Mouse (Mus musculus): ENCODE measurements around the gene Cidec.

DNA sequence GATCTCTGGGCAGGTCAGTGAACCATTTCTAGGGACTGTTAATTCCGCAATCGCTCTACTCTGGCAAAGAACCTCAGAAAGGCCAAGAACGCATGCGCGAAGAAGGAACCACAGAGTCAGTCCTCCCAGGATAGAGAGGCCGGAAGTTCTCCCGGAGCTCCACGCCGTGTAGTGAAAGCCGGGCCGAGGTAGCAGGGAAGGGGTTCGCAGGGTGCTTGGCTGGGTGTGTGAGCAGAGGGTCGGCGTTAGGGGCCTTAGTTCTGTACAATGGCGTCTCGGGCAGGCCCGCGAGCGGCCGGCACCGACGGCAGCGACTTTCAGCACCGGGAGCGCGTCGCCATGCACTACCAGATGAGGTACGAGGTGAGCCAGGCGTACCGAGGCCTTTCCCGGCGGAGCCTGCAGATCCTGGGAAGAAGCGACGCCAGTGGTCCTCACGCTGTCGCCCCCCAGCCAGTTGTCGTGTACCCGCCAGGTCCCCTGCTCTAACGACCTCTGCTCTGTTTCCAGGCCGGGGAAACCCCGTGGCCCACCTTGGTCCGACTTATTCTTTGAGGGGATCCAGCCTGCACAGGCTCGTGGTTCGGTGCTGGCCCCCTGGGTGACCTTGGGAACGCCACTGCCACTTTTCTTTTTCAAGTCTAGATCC is 7.0 kb upstream of the Cidec start, which contains the start of gene Jagn1:
- no peak for TF ChIP-seq CTCF (IDR thresholded peaks at IDR 0.05; ENCODE audit: low read depth, low read length)
- TF ChIP-seq POLR2A (IDR thresholded peaks at IDR 0.05; ENCODE audit: extremely low read depth, insufficient read depth, low read length): peak; percentile 56; the same call in 1 of the 2 replicates
